ENCODE assay signal across 9 mouse cellular contexts in the genomic region with DNA sequence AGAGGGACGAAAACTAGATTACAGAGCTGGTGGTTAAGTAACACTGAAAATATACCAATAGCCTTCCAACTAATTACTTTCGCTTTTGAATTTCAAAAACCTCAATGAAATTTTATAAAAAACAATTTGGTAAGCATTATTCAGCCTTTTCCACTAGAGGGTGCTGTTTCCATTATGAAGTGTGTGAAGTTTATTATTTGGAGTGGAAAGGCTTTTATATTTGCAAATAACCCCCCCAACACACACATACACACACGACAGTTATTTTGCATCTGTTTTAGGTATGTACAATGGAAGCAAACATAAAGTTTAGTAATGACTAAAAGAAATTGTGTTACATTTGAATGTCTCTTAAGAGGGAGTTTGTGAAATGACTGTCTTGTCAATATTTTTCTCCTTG. TPM values are rescaled to one million over a fixed set of nuclear protein-coding genes. Genes with fewer than 3 reads are reported as not detected.
DNase-seq lines count a peak whose midpoint lies in the region; TF ChIP-seq lines count a peak whose summit lies in the region.
"Had no signal": no experiment of that assay in that cellular context is flagged by ENCODE, and none has a peak within 500 bp of the region (broad histone marks: within the 10 kb centered on the region; RNA-seq: fewer than 3 reads in every experiment).

No protein-coding gene starts in this region.

- no peaks in the 10 kb centered on the region for H3K4me1 ChIP-seq in MEL (ENCODE audit: control insufficient read depth in 1 of 2, insufficient read depth in 2 of 2, low read length in 2 of 2)

- H3K36me3 ChIP-seq in MEL (ENCODE audit: control insufficient read depth in 1 of 2, insufficient read depth in 2 of 2, low read length in 2 of 2), result no peaks in the 10 kb centered on the region

- H3K27me3 ChIP-seq in MEL (ENCODE audit: control insufficient read depth in 1 of 2, insufficient read depth in 2 of 2, low read length in 2 of 2), result no peaks in the 10 kb centered on the region

- no peaks in the 10 kb centered on the region for H3K79me2 ChIP-seq in MEL (ENCODE audit: control insufficient read depth, insufficient read depth, low read length, poor library complexity)

- TF ChIP-seq EP300 in MEL (IDR thresholded peaks at IDR 0.05; ENCODE audit: low read depth in 1 of 2, low read length in 2 of 2), result no peak

- no peak overlapping the region for H3K27ac ChIP-seq in MEL (ENCODE audit: control insufficient read depth, low read depth, low read length)

- no peak for TF ChIP-seq POLR2A in MEL (IDR thresholded peaks at IDR 0.05; ENCODE audit: control insufficient read depth in 1 of 2, insufficient read depth in 1 of 2, low read depth in 1 of 2, low read length in 2 of 2, poor library complexity in 1 of 2)

- peak overlapping the region in 1 of 2 experiments; percentile 56; a peak in 2 of 4 replicates for H3K4me3 ChIP-seq in MEL (ENCODE audit: control insufficient read depth in 1 of 2, insufficient read depth in 1 of 2, low read depth in 2 of 2, low read length in 2 of 2)
- H3K4me3 ChIP-seq: erythroblast, embryonic 14.5 days had no signal

- peak overlapping the region; percentile 29; the same call in 1 of the 2 replicates for H3K9ac ChIP-seq in MEL (ENCODE audit: control insufficient read depth, low read depth, low read length, poor library complexity, severe bottlenecking)

- TF ChIP-seq CTCF in MEL (IDR thresholded peaks at IDR 0.05 in 2 of 3, conservative IDR thresholded peaks at IDR 0.05 in 1 of 3; ENCODE audit: control insufficient read depth in 1 of 3, insufficient read depth in 1 of 3, low read depth in 2 of 3, low read length in 3 of 3, poor library complexity in 1 of 3, severe bottlenecking in 1 of 3), result peak; percentile 12 to 55 (median 22); a peak in 3 of 6 replicates

- peak; percentile 15 for DNase-seq in layer of hippocampus, adult 11-12 months (ENCODE audit: low spot score)
- no peak for DNase-seq in layer of hippocampus, postnatal 36 days
- DNase-seq in MEL (ENCODE audit: low read depth, low spot score), result peak; percentile 36
- DNase-seq in brain, embryonic 18.5 days (ENCODE audit: low read depth, low spot score), result peak; percentile 34
- DNase-seq in lung, postnatal 10 days, result peak; percentile 6
- no peak for DNase-seq in adrenal gland, adult 2 months
- no peak for DNase-seq in kidney, postnatal 10 days
- DNase-seq in right cerebral cortex, postnatal 4 days, result no peak

- TF ChIP-seq RAD21 in MEL (IDR thresholded peaks at IDR 0.05; ENCODE audit: low read depth, low read length), result peak; percentile 56

- H3K9me3 ChIP-seq in MEL (replicated peaks; ENCODE audit: insufficient read depth, low read length), result no peaks in the 10 kb centered on the region

TF ChIP-seq in MEL, 35 proteins besides CTCF, POLR2A, EP300 and RAD21:
- TF ChIP-seq SMC3 (IDR thresholded peaks at IDR 0.05; ENCODE audit: low read depth, low read length) (peak; percentile 27; the same call in 1 of the 2 replicates), HCFC1 (IDR thresholded peaks at IDR 0.05; ENCODE audit: low read depth, low read length) (no peak)

RNA-seq across cellular contexts. Expression of gene Csrnp3, which starts 53.1 kb away (rescaled TPM):
- total RNA-seq in layer of hippocampus, postnatal 36 days (2021), result 10 to 100 TPM; 77.5 to 78.9 TPM
- total RNA-seq in MEL (2012; rRNA removed), result not detected in 2 replicates
- polyA plus RNA-seq in MEL (2012; ENCODE audit: insufficient read depth in 1 of 2, insufficient read length in 2 of 2, low read depth in 1 of 2, low replicate concordance in 2 of 2, missing spikeins in 1 of 2), result not detected
- 1 to 10 TPM in 1 of 2 experiments, under 1 TPM in 1; 0.17 to 1.0 TPM for total RNA-seq in adrenal gland, adult 2 months (2021)
- 0.12 TPM in 2 replicates for polyA plus RNA-seq in adrenal gland, adult 2 months (2012; rRNA removed)
- polyA plus RNA-seq: erythroblast, embryonic 14.5 days had no signal

Comparison
In these comparisons a context has a peak if more than half of its experiments do, and no peak if none do; other contexts are left out.
1. DNase-seq: peak in layer of hippocampus, adult 11-12 months (single experiment), MEL (single experiment), brain, embryonic 18.5 days (single experiment) and lung, postnatal 10 days (single experiment); none in layer of hippocampus, postnatal 36 days (0 of 2), adrenal gland, adult 2 months (single experiment), kidney, postnatal 10 days (single experiment) and right cerebral cortex, postnatal 4 days (single experiment).
2. RNA of gene Csrnp3, which starts 53.1 kb away (total RNA-seq): 77.5 to 78.9 TPM in layer of hippocampus, postnatal 36 days; 0.17 to 1.0 TPM in adrenal gland, adult 2 months and not detected in MEL; every median in the first group is over 10 times any median in the second.